Mouse (Mus musculus) spleen, postnatal 36 days (tissue): ENCODE results near the gene Cep170b.

ENCODE experiments used
- DNase-seq, 2 experiments: peaks; one replicate each; pipeline ENCODE4 v3.0.0; 2022; ENCODE audit warnings: low spot score in 2 of 2, mixed read lengths in 1 of 2

The Cep170b gene

GRCm38 (mm10) chr12:112763176-112763575 is 42.9 kb downstream of the Cep170b start:
- DNase-seq, result no peak

GRCm38 (mm10) chr12:112764141-112764540 is 43.9 kb downstream of the Cep170b start:
- DNase-seq, result no peak

GRCm38 (mm10) chr12:112764991-112765390 is 44.7 kb downstream of the Cep170b start:
- DNase-seq, result no peak

GRCm38 (mm10) chr12:112766586-112766985 is 46.3 kb downstream of the Cep170b start:
- DNase-seq, result no peak

GRCm38 (mm10) chr12:112767036-112767890 is 47.0 kb downstream of the Cep170b start:
- DNase-seq, result no peak

GRCm38 (mm10) chr12:112768166-112768565 is 47.9 kb downstream of the Cep170b start:
- DNase-seq, result no peak

- no peak for DNase-seq
Measured at GRCm38 (mm10) chr12:112769031-112769430, 48.8 kb downstream of the Cep170b start.

GRCm38 (mm10) chr12:112769751-112770150 is 49.5 kb downstream of the Cep170b start:
- DNase-seq, result no peak

GRCm38 (mm10) chr12:112770396-112770795 is 50.1 kb downstream of the Cep170b start:
- DNase-seq, result no peak

GRCm38 (mm10) chr12:112772306-112772705 is 52.1 kb downstream of the Cep170b start:
- no peak for DNase-seq

GRCm38 (mm10) chr12:112773366-112773765 is 53.1 kb downstream of the Cep170b start:
- no peak for DNase-seq

- no peak for DNase-seq
Measured at GRCm38 (mm10) chr12:112774026-112774425, 53.8 kb downstream of the Cep170b start.

GRCm38 (mm10) chr12:112774481-112774880 is 54.2 kb downstream of the Cep170b start:
- no peak for DNase-seq

- no peak for DNase-seq
Measured at GRCm38 (mm10) chr12:112791026-112791425, 70.8 kb downstream of the Cep170b start.

GRCm38 (mm10) chr12:112793601-112794355 is 73.5 kb downstream of the Cep170b start:
- peak in 1 of 2 experiments; percentile 20 for DNase-seq

GRCm38 (mm10) chr12:112794356-112794816 is 74.1 kb downstream of the Cep170b start:
- no peak for DNase-seq

GRCm38 (mm10) chr12:112794998-112795397 is 74.7 kb downstream of the Cep170b start:
- DNase-seq, result no peak

- no peak for DNase-seq
Measured at GRCm38 (mm10) chr12:112795466-112796104, 75.3 kb downstream of the Cep170b start.
